Mouse (Mus musculus) cerebellum, adult (tissue): ENCODE data around the gene Rlf.

Experiments
- ATAC-seq: cut with Nextera tagmentation; 2 replicates; pipeline ENCODE4 v1.9.2; 2017; ENCODE audit warnings: mild to moderate bottlenecking, moderate library complexity, mixed read lengths; ENCODE audit not compliant: insufficient number of reproducible peaks, low FRiP score, low TSS enrichment

Rlf gene

DNA sequence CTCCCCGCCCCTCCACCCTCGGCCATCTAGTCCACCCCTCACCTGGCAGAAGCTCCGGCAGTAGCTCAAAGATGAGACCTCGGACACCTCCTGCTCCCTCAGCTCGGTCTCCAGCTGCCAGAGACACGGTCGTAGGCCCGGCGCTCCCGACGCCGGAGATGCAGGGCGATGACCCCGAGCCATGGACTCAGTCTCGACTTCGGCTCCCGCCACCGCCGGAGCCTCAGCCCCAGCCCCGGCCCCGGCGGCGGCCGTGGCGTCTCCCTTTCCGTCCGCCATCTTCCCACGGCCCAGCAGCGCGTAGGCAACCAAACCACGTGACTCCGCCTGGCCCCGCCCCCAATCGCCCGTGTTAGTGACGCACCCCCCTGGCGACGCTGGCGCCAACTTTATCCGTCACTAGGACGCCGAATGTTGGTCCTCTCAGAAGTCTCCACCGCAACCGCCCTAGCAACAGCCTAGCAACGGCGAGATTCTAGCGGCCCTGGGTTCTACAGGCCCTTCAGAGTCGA, at the start of gene Rlf:
Rlf (minus strand) TSS at position 292 of the 512 bp plus-strand sequence.
- peak; percentile 93 for ATAC-seq

GRCm38 (mm10) chr4:121241612-121242000, 26.7 kb upstream of the Rlf start:
- ATAC-seq = no peak

- no peak for ATAC-seq
Observed at GRCm38 (mm10) chr4:121240637-121241611, 26.0 kb upstream of the Rlf start.

DNA sequence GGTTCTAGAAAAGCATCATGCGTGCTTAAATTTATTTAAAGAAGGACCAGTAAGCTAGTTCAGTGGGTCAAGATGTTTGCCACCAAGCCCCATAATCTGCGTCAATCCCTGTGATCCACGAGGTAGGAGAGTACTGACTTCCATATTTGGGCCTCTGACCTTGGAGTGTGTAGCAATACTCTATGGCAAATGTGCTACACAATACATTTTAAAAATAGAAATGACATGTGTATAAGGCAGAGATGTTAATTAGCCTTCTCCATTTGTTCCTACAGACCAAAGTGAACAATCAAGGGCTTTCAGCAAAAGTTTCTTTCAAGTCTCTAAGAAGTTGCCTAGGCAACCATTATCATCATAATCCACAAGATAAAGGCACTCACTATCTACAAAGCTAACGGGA, 25.0 kb upstream of the Rlf start:
- ATAC-seq = no peak

GRCm38 (mm10) chr4:121231772-121232414, 17.0 kb upstream of the Rlf start:
- no peak for ATAC-seq

- ATAC-seq = no peak
Observed at GRCm38 (mm10) chr4:121230943-121231614, 16.2 kb upstream of the Rlf start.

GRCm38 (mm10) chr4:121227072-121227471, 12.2 kb upstream of the Rlf start:
- no peak for ATAC-seq

DNA sequence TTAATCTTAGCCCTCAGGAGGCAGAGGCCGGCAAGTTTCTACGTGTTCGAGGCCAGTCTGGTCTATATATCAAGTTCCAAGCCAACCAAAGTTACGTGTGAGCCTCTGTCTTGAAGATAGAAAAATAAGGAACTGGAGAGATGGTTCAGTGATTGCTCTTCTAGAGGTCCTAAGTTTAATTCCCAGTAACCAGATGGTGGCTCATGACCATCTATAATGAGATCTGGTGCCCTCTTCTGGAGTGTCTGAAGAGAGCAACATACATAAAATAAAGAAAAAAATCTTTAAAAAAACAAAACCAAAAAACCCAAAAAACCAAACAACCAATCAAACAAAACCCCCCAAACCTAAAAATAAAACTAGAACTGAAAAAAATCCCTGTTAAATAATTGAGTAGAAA, 10.3 kb upstream of the Rlf start:
- no peak for ATAC-seq

DNA sequence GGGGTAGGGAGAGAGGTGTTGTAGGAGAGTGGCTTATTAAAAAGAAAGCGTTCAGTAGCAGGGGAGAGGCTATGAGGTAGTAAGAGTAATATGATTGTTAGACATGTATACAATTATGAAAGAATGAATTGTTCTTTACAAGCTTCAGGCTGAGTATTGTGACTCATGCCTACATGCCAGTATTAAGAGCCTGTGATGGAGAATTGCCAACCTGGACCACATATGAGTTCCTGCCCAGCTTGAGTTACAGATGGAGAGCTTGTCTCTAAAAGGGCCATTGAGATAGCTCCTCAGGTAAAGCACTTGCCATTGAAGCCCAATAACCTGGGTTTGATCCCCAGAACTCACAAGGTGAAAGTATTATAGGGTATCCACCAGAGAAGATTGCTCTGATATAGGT, 8.3 kb upstream of the Rlf start:
- no peak for ATAC-seq

- no peak for ATAC-seq
Observed at GRCm38 (mm10) chr4:121216216-121216615, 1.3 kb upstream of the Rlf start.

DNA sequence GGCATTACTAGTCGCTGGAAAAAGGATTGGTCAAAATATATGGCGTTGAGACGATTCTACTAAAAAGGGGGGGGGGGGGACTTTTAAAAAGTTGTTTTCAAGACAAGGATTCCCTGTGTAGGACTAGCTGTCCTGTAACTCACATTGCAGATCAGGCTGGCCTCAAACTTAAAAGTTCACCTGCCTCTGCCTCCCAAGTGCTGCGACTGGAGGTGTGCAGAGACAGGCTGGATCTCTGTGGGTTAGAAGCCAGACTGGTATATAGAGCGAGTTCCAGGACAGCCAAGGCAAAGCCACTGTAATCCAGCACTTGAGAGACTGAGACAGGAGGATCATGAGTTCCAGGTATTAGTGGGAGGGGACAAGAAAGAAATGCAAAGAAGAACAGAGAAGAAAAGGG, 605 bp upstream of the Rlf start:
- no peak for ATAC-seq

- peak; percentile 71 for ATAC-seq
Observed at GRCm38 (mm10) chr4:121213936-121214792, 720 bp downstream of the Rlf start.

DNA sequence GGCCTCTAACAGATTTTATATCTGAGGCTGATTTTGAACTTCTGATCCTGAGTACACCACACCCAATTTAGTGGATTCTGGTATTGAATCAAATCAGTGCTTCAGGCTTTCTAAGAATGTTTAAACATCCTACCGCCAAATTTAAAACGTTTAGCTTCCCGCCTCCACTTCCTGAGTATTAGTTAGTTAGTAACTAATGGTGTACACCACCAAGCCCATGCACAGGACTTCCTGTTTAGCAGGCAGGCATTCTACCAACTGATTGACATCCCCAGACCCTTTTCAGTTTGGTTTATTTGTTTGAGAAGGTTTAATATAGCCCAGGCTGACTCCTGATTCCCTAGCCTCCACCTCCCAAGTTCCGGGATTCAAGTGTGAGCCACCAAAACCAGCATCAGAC, 6.0 kb downstream of the Rlf start:
- no peak for ATAC-seq

DNA sequence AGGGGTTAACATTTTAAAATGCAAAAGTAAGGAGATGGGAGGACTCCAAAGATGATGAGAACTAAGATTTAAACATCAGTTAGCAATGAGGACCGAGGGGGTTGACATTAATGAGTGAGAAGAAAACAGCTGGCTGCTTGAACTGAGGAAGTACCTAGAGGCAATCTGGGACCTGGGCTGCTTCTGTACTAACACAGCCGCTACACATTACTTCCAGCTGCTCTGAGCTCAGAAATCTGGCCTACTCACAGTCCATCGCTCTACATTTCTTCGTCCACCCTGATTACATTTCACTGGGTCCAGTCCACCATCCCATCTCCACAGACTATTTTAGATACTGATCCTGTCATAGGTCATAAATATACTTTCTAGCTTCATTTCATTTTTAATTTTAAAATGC, 17.0 kb downstream of the Rlf start:
- no peak for ATAC-seq

- no peak for ATAC-seq
Observed at GRCm38 (mm10) chr4:121196995-121197394, 17.9 kb downstream of the Rlf start.

GRCm38 (mm10) chr4:121196205-121196604, 18.7 kb downstream of the Rlf start:
- no peak for ATAC-seq

GRCm38 (mm10) chr4:121194736-121195135, 20.1 kb downstream of the Rlf start:
- no peak for ATAC-seq

- no peak for ATAC-seq
Observed at GRCm38 (mm10) chr4:121192306-121192705, 22.6 kb downstream of the Rlf start.

DNA sequence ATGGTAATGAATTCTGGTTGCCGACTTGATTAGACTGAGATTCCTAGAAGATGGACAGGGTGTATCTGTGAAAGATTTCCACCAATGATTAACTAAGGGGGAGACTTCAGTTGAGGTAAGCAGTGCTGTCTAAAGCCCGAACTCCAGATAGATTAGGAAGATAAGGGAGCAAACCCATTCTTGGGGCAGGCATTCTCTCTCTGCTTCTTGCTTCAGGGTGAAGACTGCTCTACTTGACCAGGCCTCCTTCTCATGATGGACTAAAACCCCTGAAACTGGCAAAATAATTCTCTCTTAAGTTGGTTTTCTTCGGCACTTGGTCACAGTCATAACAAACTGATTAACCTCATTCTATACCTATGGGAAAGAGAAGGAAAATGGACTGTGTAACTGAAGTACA, 25.5 kb downstream of the Rlf start:
- ATAC-seq = no peak

DNA sequence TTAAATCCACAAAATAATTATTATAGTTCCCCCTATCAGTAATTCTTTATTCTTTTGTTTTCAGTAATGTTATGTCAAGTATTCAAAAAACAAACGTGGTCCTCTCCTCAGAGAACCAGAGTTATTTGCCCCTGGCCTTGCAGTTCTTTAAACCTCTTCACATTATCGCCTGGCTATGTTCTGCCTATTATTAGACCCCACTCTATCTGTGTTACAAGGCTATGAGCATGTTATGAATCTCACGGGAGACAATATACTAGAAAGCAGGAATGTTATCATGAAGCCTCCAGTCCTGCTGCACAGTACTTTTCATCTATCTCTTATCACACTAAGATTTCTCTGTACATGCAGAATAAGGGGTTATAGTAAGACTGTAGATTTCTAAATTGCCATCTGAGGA, 35.2 kb downstream of the Rlf start:
- no peak for ATAC-seq
